Mouse (Mus musculus): Measurements from ENCODE around the gene Wwox. TPM values are rescaled to one million over a fixed set of nuclear protein-coding genes. Genes with fewer than 3 reads are reported as not detected.

The Wwox gene
- polyA plus RNA-seq, 1 experiment, result 17.3 TPM

GRCm38 (mm10) chr8:114891252-114891651 lies 451.8 kb downstream of the Wwox start:
- 0 out of 2 replicates have a peak, but pooled peaks cover 1% of the 10 kb centered on the region for H3K4me1 ChIP-seq (ENCODE audit: control insufficient read depth, insufficient read depth, low read length)
- H3K27ac ChIP-seq (ENCODE audit: insufficient read depth, low read length), result no peak overlapping the region
- H3K4me3 ChIP-seq (ENCODE audit: insufficient read depth, low read length), result no peak overlapping the region
- TF ChIP-seq CTCF (IDR thresholded peaks at IDR 0.05; ENCODE audit: extremely low read depth, insufficient read depth, low read length), result no peak
- no peak for TF ChIP-seq POLR2A (IDR thresholded peaks at IDR 0.05; ENCODE audit: extremely low read depth, insufficient read depth, low read length)

- Histone ChIP-seq H3K4me3 (ENCODE audit: insufficient read depth, low read length) (no peak overlapping the region), H3K27ac (ENCODE audit: insufficient read depth, low read length) (no peak overlapping the region), H3K4me1 (ENCODE audit: control insufficient read depth, insufficient read depth, low read length) (no peaks in the 10 kb centered on the region)
- TF ChIP-seq CTCF (IDR thresholded peaks at IDR 0.05; ENCODE audit: extremely low read depth, insufficient read depth, low read length) (no peak), POLR2A (IDR thresholded peaks at IDR 0.05; ENCODE audit: extremely low read depth, insufficient read depth, low read length) (no peak)
Observed at GRCm38 (mm10) chr8:114897432-114897831, 458.0 kb downstream of the Wwox start.

- Histone ChIP-seq H3K4me1 (ENCODE audit: control insufficient read depth, insufficient read depth, low read length) (no peaks in the 10 kb centered on the region), H3K4me3 (ENCODE audit: insufficient read depth, low read length) (no peak overlapping the region), H3K27ac (ENCODE audit: insufficient read depth, low read length) (no peak overlapping the region)
- TF ChIP-seq POLR2A (IDR thresholded peaks at IDR 0.05; ENCODE audit: extremely low read depth, insufficient read depth, low read length) (no peak), CTCF (IDR thresholded peaks at IDR 0.05; ENCODE audit: extremely low read depth, insufficient read depth, low read length) (no peak)
Observed at GRCm38 (mm10) chr8:114899157-114899556, 459.7 kb downstream of the Wwox start.

GRCm38 (mm10) chr8:114902584-114902983 lies 463.1 kb downstream of the Wwox start:
- Histone ChIP-seq H3K27ac (ENCODE audit: insufficient read depth, low read length) (no peak overlapping the region), H3K4me3 (ENCODE audit: insufficient read depth, low read length) (no peak overlapping the region), H3K4me1 (ENCODE audit: control insufficient read depth, insufficient read depth, low read length) (no peaks in the 10 kb centered on the region)
- TF ChIP-seq CTCF (IDR thresholded peaks at IDR 0.05; ENCODE audit: extremely low read depth, insufficient read depth, low read length) (no peak), POLR2A (IDR thresholded peaks at IDR 0.05; ENCODE audit: extremely low read depth, insufficient read depth, low read length) (no peak)

- TF ChIP-seq CTCF (IDR thresholded peaks at IDR 0.05; ENCODE audit: extremely low read depth, insufficient read depth, low read length), result no peak
- no peak for TF ChIP-seq POLR2A (IDR thresholded peaks at IDR 0.05; ENCODE audit: extremely low read depth, insufficient read depth, low read length)
- Histone ChIP-seq H3K4me1 (ENCODE audit: control insufficient read depth, insufficient read depth, low read length) (no peaks in the 10 kb centered on the region), H3K27ac (ENCODE audit: insufficient read depth, low read length) (no peak overlapping the region)
Observed at GRCm38 (mm10) chr8:114908086-114908485, 468.6 kb downstream of the Wwox start.

GRCm38 (mm10) chr8:114908589-114908988 lies 469.1 kb downstream of the Wwox start:
- no peak overlapping the region for H3K27ac ChIP-seq (ENCODE audit: insufficient read depth, low read length)
- TF ChIP-seq POLR2A (IDR thresholded peaks at IDR 0.05; ENCODE audit: extremely low read depth, insufficient read depth, low read length) (no peak), CTCF (IDR thresholded peaks at IDR 0.05; ENCODE audit: extremely low read depth, insufficient read depth, low read length) (no peak)
- H3K4me1 ChIP-seq (ENCODE audit: control insufficient read depth, insufficient read depth, low read length), result no peaks in the 10 kb centered on the region
- H3K4me3 ChIP-seq (ENCODE audit: insufficient read depth, low read length), result no peak overlapping the region

More at GRCm38 (mm10) chr8:114908086-114908485, 468.6 kb downstream of the Wwox start:
- H3K4me3 ChIP-seq (ENCODE audit: insufficient read depth, low read length), result no peak overlapping the region

GRCm38 (mm10) chr8:114909146-114909545 lies 469.7 kb downstream of the Wwox start:
- no peak for TF ChIP-seq CTCF (IDR thresholded peaks at IDR 0.05; ENCODE audit: extremely low read depth, insufficient read depth, low read length)
- no peak for TF ChIP-seq POLR2A (IDR thresholded peaks at IDR 0.05; ENCODE audit: extremely low read depth, insufficient read depth, low read length)
- Histone ChIP-seq H3K4me3 (ENCODE audit: insufficient read depth, low read length) (no peak overlapping the region), H3K4me1 (ENCODE audit: control insufficient read depth, insufficient read depth, low read length) (no peaks in the 10 kb centered on the region), H3K27ac (ENCODE audit: insufficient read depth, low read length) (no peak overlapping the region)

GRCm38 (mm10) chr8:114911031-114911580 lies 471.7 kb downstream of the Wwox start:
- no peak overlapping the region for H3K4me3 ChIP-seq (ENCODE audit: insufficient read depth, low read length)
- no peaks in the 10 kb centered on the region for H3K4me1 ChIP-seq (ENCODE audit: control insufficient read depth, insufficient read depth, low read length)
- H3K27ac ChIP-seq (ENCODE audit: insufficient read depth, low read length), result no peak overlapping the region
- TF ChIP-seq CTCF (IDR thresholded peaks at IDR 0.05; ENCODE audit: extremely low read depth, insufficient read depth, low read length), result no peak
- TF ChIP-seq POLR2A (IDR thresholded peaks at IDR 0.05; ENCODE audit: extremely low read depth, insufficient read depth, low read length), result no peak

GRCm38 (mm10) chr8:114923629-114924028 lies 484.2 kb downstream of the Wwox start:
- Histone ChIP-seq H3K4me1 (ENCODE audit: control insufficient read depth, insufficient read depth, low read length) (no peaks in the 10 kb centered on the region), H3K27ac (ENCODE audit: insufficient read depth, low read length) (no peak overlapping the region), H3K4me3 (ENCODE audit: insufficient read depth, low read length) (no peak overlapping the region)
- no peak for TF ChIP-seq POLR2A (IDR thresholded peaks at IDR 0.05; ENCODE audit: extremely low read depth, insufficient read depth, low read length)
- TF ChIP-seq CTCF (IDR thresholded peaks at IDR 0.05; ENCODE audit: extremely low read depth, insufficient read depth, low read length), result no peak

- TF ChIP-seq CTCF (IDR thresholded peaks at IDR 0.05; ENCODE audit: extremely low read depth, insufficient read depth, low read length) (no peak), POLR2A (IDR thresholded peaks at IDR 0.05; ENCODE audit: extremely low read depth, insufficient read depth, low read length) (no peak)
- no peak overlapping the region for H3K4me3 ChIP-seq (ENCODE audit: insufficient read depth, low read length)
- H3K27ac ChIP-seq (ENCODE audit: insufficient read depth, low read length), result no peak overlapping the region
- no peaks in the 10 kb centered on the region for H3K4me1 ChIP-seq (ENCODE audit: control insufficient read depth, insufficient read depth, low read length)
Observed at GRCm38 (mm10) chr8:114927412-114927811, 488.0 kb downstream of the Wwox start.
